In genomic region chr4:110879719-110880443, GRCm38 (mm10) we compare ENCODE assay signal across 20 mouse cellular contexts.
DNase-seq lines count a peak whose midpoint lies in the region; ATAC-seq lines count a peak whose summit lies in the region.
"Had no signal": no experiment of that assay in that cellular context is flagged by ENCODE, and none has a peak within 500 bp of the region (broad histone marks: within the 10 kb centered on the region; RNA-seq: fewer than 3 reads in every experiment).

No protein-coding gene starts in this region.

- H3K4me3 ChIP-seq in forebrain, embryonic 13.5 days = no peak overlapping the region
- no peak overlapping the region for H3K4me3 ChIP-seq in forebrain, embryonic 12.5 days (replicated peaks)
- H3K4me3 ChIP-seq in hindbrain, embryonic 16.5 days (ENCODE audit: low read length) = no peak overlapping the region
- H3K4me3 ChIP-seq: embryonic facial prominence, embryonic 12.5 days; heart, embryonic 10.5 days; liver, embryonic 15.5 days; myocyte had no signal

- H3K9ac ChIP-seq in forebrain, embryonic 13.5 days = no peak overlapping the region
- no peak overlapping the region for H3K9ac ChIP-seq in forebrain, embryonic 12.5 days
- H3K9ac ChIP-seq in hindbrain, embryonic 16.5 days (ENCODE audit: low read depth, low read length) = no peak overlapping the region
- H3K9ac ChIP-seq: embryonic facial prominence, embryonic 12.5 days; liver, embryonic 15.5 days had no signal

- no peak overlapping the region for H3K27ac ChIP-seq in forebrain, embryonic 13.5 days
- no peak overlapping the region for H3K27ac ChIP-seq in forebrain, embryonic 12.5 days
- no peak overlapping the region for H3K27ac ChIP-seq in hindbrain, embryonic 16.5 days (ENCODE audit: low read depth, low read length)
- H3K27ac ChIP-seq: embryonic facial prominence, embryonic 12.5 days; heart, embryonic 10.5 days; liver, embryonic 15.5 days had no signal

- no peaks in the 10 kb centered on the region for H3K27me3 ChIP-seq in forebrain, embryonic 13.5 days
- no peaks in the 10 kb centered on the region for H3K27me3 ChIP-seq in forebrain, embryonic 12.5 days
- no peaks in the 10 kb centered on the region for H3K27me3 ChIP-seq in hindbrain, embryonic 16.5 days (replicated peaks; ENCODE audit: control insufficient read depth, insufficient read depth, low read length)
- H3K27me3 ChIP-seq: embryonic facial prominence, embryonic 12.5 days; liver, embryonic 15.5 days had no signal

- DNase-seq in layer of hippocampus, postnatal 10 days (ENCODE audit: low spot score in 2 of 2) = peak; percentile 25 to 42
- no peak for DNase-seq in layer of hippocampus, adult 11-12 months (ENCODE audit: low spot score)
- peak; percentile 25 for DNase-seq in brain, adult 2 months (ENCODE audit: low read depth, low spot score)
- DNase-seq: adrenal gland, postnatal 25 days; B cell, adult 2 months; gastrocnemius, postnatal 36 days; heart, postnatal 10 days; kidney, postnatal 4 days; lung, postnatal 10 days; right cerebral cortex, adult 18-20 months; thymus, postnatal 36 days had no signal

- WGBS in forebrain, embryonic 13.5 days = 83% methylated on average over 2 of the region's 2 CpGs
- 77% methylated on average over 2 of the region's 2 CpGs for WGBS in forebrain, embryonic 12.5 days
- WGBS in hindbrain, embryonic 16.5 days = 51% methylated on average over 2 of the region's 2 CpGs

- no peaks in the 10 kb centered on the region for H3K36me3 ChIP-seq in forebrain, embryonic 13.5 days (ENCODE audit: poor library complexity, severe bottlenecking)
- no peaks in the 10 kb centered on the region for H3K36me3 ChIP-seq in forebrain, embryonic 12.5 days (replicated peaks)
- no peaks in the 10 kb centered on the region for H3K36me3 ChIP-seq in hindbrain, embryonic 16.5 days (ENCODE audit: control insufficient read depth, insufficient read depth, low read length)
- H3K36me3 ChIP-seq: embryonic facial prominence, embryonic 12.5 days; heart, embryonic 10.5 days; liver, embryonic 15.5 days had no signal

- no peak overlapping the region for H3K4me2 ChIP-seq in forebrain, embryonic 13.5 days
- no peak overlapping the region for H3K4me2 ChIP-seq in forebrain, embryonic 12.5 days
- H3K4me2 ChIP-seq in hindbrain, embryonic 16.5 days (ENCODE audit: low read length) = no peak overlapping the region
- H3K4me2 ChIP-seq: embryonic facial prominence, embryonic 12.5 days; liver, embryonic 15.5 days had no signal

- H3K9me3 ChIP-seq in forebrain, embryonic 13.5 days (replicated peaks) = no peaks in the 10 kb centered on the region
- H3K9me3 ChIP-seq in forebrain, embryonic 12.5 days = no peaks in the 10 kb centered on the region
- H3K9me3 ChIP-seq in hindbrain, embryonic 16.5 days (ENCODE audit: control insufficient read depth, low read length) = no peaks in the 10 kb centered on the region
- H3K9me3 ChIP-seq: embryonic facial prominence, embryonic 12.5 days; heart, embryonic 10.5 days; liver, embryonic 15.5 days had no signal

- H3K4me1 ChIP-seq in forebrain, embryonic 13.5 days = no peaks in the 10 kb centered on the region
- H3K4me1 ChIP-seq in forebrain, embryonic 12.5 days = no peaks in the 10 kb centered on the region
- no peaks in the 10 kb centered on the region for H3K4me1 ChIP-seq in hindbrain, embryonic 16.5 days (ENCODE audit: control insufficient read depth, insufficient read depth, low read depth, low read length)
- H3K4me1 ChIP-seq: embryonic facial prominence, embryonic 12.5 days; heart, embryonic 10.5 days; liver, embryonic 15.5 days had no signal

- peak; percentile 59; the same call in 1 of the 2 replicates for ATAC-seq in forebrain, embryonic 13.5 days
- ATAC-seq in forebrain, embryonic 12.5 days (ENCODE audit: low FRiP score) = no peak
- peak; percentile 63 for ATAC-seq in hindbrain, embryonic 16.5 days
- no peak for ATAC-seq in activated CD4-positive, CD25-positive, alpha-beta regulatory T cell, adult 4 months
- ATAC-seq: inflammation-experienced regulatory T-cells, adult 6 months had no signal

Comparison
In these comparisons a context has a peak if more than half of its experiments do, and no peak if none do; other contexts are left out.
1. ATAC-seq: peak in forebrain, embryonic 13.5 days (single experiment) and hindbrain, embryonic 16.5 days (single experiment); none in forebrain, embryonic 12.5 days (single experiment) and activated CD4-positive, CD25-positive, alpha-beta regulatory T cell, adult 4 months (single experiment).